Mouse (Mus musculus) thymus, adult 2 months (tissue): ENCODE measurements around the gene Mapkap1.

Experiments
- CTCF ChIP-seq: fragments of 200-500 bp; IDR thresholded peaks from 2 replicates; pipeline ENCODE4 v1.5.1; 2012; ENCODE audit warnings: mild to moderate bottlenecking, control low read depth, low read length, moderate library complexity, borderline replicate concordance; ENCODE audit not compliant: control insufficient read depth, poor library complexity, insufficient read depth; ENCODE audit errors: extremely low read depth
- POLR2A ChIP-seq: fragments of 200-500 bp; IDR thresholded peaks from 2 replicates; pipeline ENCODE4 v1.6.1; 2012; ENCODE audit warnings: mild to moderate bottlenecking, low read length, control low read depth, moderate library complexity; ENCODE audit not compliant: control insufficient read depth, poor library complexity, insufficient read depth; ENCODE audit errors: extremely low read depth

- TF ChIP-seq CTCF (no peak), POLR2A (no peak)
Measured at GRCm38 (mm10) chr2:34487281-34487680, 80.7 kb downstream of the Mapkap1 start.
